Mouse (Mus musculus) adrenal gland, postnatal 36 days (tissue): ENCODE measurements at regions not wholly inside any gene's neighbourhood (a gene's known extent, or its start where the extent isn't known, plus 50 kb on each side); places are given as distances from the start of the nearest gene placed in this dataset.

Experiments used
- DNase-seq, 2 experiments: peaks; one replicate each; pipeline ENCODE4 v3.0.0; 2021; ENCODE audit warnings: mixed read lengths in 1 of 2

- no peak for DNase-seq
Measured at GRCm38 (mm10) chrX:19199531-19199930, 281.6 kb downstream of the Tex13c3 start.

- DNase-seq, result no peak
Measured at GRCm38 (mm10) chrX:19168983-19169382, 312.1 kb downstream of the Tex13c3 start.

DNA sequence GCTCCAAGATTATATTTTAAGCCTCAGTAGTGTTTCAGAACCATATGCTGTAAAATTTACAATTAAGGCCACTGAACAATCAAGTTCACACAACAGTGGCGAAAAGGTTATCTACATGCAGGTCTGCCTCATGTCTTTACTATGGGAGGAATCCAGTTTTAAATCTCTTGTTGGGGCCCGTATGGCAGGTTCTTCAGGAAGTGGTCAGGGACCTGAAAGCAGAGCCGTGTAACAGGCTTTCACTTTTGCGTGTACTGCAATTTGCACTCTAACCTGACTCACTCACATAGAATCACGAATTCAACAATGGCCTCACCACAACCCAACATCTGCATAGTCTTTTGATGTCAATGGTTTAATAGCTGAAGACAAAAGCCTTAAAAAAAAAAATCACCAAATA is 312.6 kb downstream of the Tex13c3 start:
- no peak for DNase-seq

DNA sequence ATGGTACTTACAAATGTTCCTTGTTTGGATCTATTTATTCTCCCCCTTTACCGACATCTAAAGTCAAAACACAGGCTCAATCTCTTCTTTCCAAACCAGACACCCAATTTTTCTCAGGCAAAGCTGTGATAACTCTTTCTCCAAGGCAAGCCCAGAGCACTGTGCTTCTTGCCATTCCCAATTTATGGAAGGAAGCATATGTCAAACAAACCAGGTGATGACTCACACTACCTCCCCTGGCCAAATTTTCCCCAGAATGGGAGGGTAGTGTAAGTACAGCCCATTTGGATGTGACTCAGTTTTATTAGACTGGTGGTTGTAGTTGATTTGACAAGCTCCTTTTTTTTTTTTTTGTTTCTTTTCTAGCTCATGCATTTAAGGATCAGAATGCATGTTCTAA is 313.0 kb downstream of the Tex13c3 start:
- DNase-seq, result peak in 1 of 2 experiments; percentile 12

DNA sequence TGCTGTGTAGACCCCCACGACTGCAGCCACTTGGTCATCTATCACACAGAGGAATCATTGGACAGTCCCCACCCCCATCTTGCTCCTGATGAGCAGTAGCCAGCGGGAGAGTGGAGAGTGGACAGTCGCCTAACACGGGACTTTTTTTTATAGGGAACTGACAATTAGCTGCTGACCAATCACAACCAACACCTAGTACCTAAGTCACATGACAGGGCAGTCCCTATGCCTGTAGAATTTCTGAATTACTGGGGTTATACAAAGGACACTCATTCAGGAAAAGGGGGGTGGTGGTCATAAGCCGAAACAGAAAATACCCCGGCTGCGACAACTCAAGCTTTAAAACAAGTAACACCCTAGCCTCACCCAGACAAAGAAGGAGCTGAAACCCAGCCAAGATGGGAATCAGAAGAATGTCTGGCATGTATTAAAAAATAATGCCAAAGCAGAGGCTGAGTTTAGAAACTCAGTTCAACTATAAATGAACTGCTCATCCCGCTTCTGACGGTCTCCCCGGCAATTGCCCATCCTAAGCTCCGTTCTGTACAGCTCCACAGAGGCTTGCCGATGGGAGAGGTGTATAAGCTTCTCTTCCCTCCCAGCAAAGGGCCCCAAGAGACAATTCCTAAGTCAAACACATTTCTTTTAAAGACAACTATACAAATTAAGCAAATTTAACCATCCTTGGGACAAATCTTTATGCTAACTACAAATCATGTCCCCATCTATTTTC is 313.8 kb downstream of the Tex13c3 start:
- DNase-seq, result peak; percentile 45 to 58

DNA sequence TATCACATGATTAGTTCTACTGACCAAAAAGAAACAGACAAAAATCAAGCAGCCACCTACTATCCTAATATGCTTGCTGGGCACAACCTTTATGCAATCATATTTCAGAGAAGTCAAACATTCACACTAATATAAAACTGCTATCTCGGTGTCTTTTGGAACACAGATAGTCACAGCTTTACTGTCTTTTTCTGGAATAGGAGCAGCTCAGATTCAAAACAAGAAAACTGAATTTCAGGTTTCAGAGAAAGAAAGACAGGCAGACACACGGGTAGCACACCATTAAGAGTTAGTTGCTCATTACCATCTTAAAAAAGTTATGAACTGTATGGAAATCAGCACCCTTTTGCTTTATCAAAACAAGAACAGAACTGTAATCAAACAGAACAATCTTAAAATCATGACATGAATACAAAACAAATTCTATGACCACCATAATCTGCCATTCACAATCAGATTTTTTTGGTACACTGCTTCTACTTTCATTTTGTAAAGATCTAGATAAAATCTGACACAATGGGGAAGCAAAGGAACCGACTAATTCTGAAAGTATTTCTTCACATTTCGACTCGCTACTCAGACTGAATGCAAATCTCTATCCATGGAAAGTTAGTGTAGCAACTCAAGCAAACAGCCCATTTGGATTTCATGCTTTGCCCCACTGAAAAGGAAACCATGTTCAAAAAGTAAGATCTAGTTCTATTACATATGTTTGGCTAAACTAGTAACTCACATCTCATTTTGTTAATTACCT is 315.1 kb downstream of the Tex13c3 start:
- no peak for DNase-seq

- no peak for DNase-seq
Measured at GRCm38 (mm10) chrX:19164151-19164550, 317.0 kb downstream of the Tex13c3 start.

- DNase-seq, result no peak
Measured at GRCm38 (mm10) chrX:19162958-19163357, 318.2 kb downstream of the Tex13c3 start.

GRCm38 (mm10) chrX:19162351-19162750 is 318.8 kb downstream of the Tex13c3 start:
- DNase-seq, result no peak

DNA sequence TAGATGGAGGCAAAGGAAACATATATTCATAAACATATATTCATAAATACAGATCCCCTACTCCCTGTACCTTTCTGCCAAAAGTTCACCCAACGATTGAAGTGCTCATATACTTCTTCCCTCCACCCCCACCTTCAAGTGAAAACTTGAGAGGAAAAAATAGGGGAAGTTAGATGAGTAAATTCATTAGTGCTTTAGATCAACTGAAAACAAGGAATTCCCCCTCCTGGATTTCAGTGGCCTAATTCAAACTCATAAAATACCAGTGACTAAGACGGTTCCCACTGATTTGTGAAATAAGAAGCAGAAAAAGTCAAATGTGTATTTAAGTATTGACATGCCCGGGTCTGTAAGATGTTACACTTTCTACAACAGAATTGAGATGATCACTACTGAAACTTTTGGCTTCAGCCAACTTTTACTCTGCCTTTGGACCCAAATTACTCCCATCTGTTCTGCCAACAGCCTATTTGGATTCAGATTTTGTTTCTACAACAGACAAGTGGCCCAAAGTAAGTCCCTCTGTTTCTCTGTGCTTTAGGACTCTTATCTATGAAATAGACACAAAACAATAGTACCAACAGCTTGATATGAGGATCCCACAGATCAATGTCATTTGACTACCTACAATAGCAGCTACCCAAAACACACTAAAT is 320.7 kb downstream of the Tex13c3 start:
- no peak for DNase-seq

DNA sequence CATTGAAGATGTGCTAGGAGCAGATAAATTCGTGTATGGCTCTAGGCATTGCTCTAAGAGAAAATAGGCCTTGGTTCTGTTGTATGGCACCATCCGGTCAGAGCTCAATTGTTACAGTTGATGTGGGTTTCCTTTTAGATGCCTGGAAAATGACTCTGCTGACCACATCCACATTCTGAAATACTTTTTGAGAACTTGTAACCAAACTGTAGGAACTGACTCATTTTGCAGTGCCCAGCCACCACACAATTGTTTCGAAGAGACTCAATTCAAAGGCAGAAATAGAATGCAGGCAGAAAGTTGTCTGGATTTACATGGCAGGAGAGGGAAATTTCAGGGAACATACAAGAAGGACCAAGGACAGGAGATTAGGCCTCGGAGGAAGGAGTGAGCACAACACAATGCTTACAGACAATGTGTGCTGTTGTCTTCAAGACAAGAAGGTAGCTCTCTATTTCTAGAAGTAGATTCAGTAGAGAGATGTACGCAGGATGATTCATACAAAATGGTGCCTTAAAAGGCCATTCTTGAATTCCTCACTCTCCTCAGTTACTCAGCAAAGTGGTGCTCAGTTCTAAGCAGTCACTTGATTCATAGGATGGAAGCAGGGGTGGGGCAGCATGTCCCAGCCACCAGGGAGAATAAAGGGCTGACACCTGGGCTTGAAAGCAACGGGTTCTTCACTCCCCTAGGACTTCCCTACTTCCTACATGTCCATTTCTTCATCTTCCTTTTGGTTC is 323.5 kb downstream of the Tex13c3 start:
- no peak for DNase-seq

GRCm38 (mm10) chrX:19153619-19154018 is 327.5 kb downstream of the Tex13c3 start:
- no peak for DNase-seq

- DNase-seq, result no peak
Measured at GRCm38 (mm10) chrX:19152170-19152861, 328.8 kb downstream of the Tex13c3 start.

DNA sequence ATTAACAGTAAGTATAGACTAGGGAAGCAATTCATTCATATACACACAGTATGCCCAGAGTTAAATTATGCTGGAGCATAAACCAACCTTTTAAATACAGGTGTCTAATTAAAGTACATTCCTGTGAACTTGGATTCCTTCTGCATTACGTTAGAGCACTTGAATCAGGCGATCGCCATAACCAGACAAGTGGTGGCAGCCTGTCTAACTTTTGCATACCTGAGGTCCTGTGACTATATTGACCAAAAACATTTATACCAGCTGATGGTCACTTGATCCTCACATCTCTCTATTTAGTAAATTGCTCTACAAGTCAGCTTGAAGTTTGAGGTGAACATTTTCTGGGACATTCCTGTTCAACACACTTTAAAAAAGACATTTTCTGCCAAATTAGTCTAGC is 330.5 kb downstream of the Tex13c3 start:
- DNase-seq, result no peak

GRCm38 (mm10) chrX:19148672-19149071 is 332.4 kb downstream of the Tex13c3 start:
- DNase-seq, result no peak

DNA sequence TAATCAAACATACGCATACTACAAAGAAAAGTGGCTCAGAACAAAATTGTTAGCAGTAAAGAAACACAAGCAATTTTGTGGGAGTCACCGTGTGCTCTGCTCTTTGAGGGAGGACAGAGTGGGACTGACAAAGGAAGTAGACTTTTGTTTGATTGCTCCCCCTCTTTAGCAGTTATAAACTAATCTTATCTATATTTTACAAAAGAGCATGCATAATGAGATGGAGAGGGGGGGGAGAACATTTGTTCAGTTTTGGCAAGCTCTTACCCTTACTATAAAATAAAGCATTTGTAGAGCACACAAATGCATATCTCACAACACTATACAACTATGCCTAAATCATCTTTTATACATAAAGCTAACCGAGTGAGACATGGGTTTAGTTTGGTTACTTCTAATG is 332.9 kb downstream of the Tex13c3 start:
- DNase-seq, result no peak

DNA sequence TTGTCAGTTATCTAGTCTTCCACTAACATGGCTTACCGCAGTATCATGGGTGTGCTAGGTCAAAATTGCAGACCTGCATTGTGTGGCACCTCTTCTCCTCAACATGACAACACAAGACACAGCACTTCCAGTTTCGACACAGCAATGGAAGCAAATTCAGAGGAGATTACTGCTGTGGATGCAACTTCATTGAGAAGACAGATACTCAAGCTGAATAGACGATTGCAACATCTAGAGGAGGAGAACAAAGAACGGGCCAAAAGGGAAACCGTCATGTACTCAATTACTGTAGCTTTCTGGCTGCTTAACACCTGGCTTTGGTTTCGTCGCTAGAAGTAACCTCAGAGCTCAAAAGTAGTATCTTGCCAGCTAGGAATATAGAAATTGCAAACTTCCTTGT is 368.4 kb downstream of the Tex13c3 start:
- DNase-seq, result no peak

GRCm38 (mm10) chrX:19102911-19103310 is 378.2 kb downstream of the Tex13c3 start:
- DNase-seq, result peak; percentile 13 to 52

GRCm38 (mm10) chrX:19095960-19096359 is 385.2 kb downstream of the Tex13c3 start:
- DNase-seq, result no peak

GRCm38 (mm10) chrX:19084435-19084834 is 396.7 kb downstream of the Tex13c3 start:
- no peak for DNase-seq

- peak in 1 of 2 experiments; percentile 0 for DNase-seq
Measured at GRCm38 (mm10) chrX:19080021-19080420, 401.1 kb downstream of the Tex13c3 start.
